Mouse (Mus musculus) midbrain, embryonic 16.5 days (tissue): Measurements from ENCODE around the gene Aph1b. TPM values are rescaled to one million over a fixed set of nuclear protein-coding genes. Genes with fewer than 3 reads are reported as not detected.
"Not testable (repeated sequence)": the region's sequence is repeated elsewhere in the genome, so short reads cannot be mapped to it uniquely, and the experiment has no call there.

ENCODE experiments used
- ATAC-seq: fragments of 200-750 bp; cut with Nextera tagmentation; 2 replicates; pipeline ENCODE4 v1.8.0; 2017; ENCODE audit warnings: moderate TSS enrichment
- H3K27ac ChIP-seq: fragments of 300-500 bp; sonication (generic); 2 replicates; pipeline ENCODE4 v1.5.1; 2014; ENCODE audit warnings: mild to moderate bottlenecking, low read length, mixed read lengths
- H3K27me3 ChIP-seq: fragments of 300-500 bp; sonication (generic); 2 replicates; pipeline ENCODE4 v1.6.1; 2014; ENCODE audit warnings: low read depth, low read length, mixed read lengths; ENCODE audit not compliant: control insufficient read depth, insufficient read depth
- H3K36me3 ChIP-seq: fragments of 300-500 bp; sonication (generic); 2 replicates; pipeline ENCODE4 v1.6.1; 2014; ENCODE audit warnings: mild to moderate bottlenecking, low read length, moderate library complexity, mixed read lengths; ENCODE audit not compliant: control insufficient read depth, insufficient read depth
- H3K4me1 ChIP-seq: fragments of 300-500 bp; sonication (generic); 2 replicates; pipeline ENCODE4 v1.6.1; 2014; ENCODE audit warnings: mild to moderate bottlenecking, low read length, mixed read lengths; ENCODE audit not compliant: control insufficient read depth, insufficient read depth
- H3K4me2 ChIP-seq: fragments of 300-500 bp; sonication (generic); 2 replicates; pipeline ENCODE4 v1.6.1; 2014; ENCODE audit warnings: mild to moderate bottlenecking, low read length, mixed read lengths
- H3K4me3 ChIP-seq: fragments of 300-500 bp; sonication (generic); 2 replicates; pipeline ENCODE4 v1.5.1; 2014; ENCODE audit warnings: low read depth, mild to moderate bottlenecking, low read length, moderate library complexity, mixed read lengths
- H3K9ac ChIP-seq: fragments of 300-500 bp; sonication (generic); 2 replicates; pipeline ENCODE4 v1.6.1; 2014; ENCODE audit warnings: low read depth, low read length, mixed read lengths
- H3K9me3 ChIP-seq: fragments of 300-500 bp; sonication (generic); replicated peaks from 2 replicates; pipeline ENCODE4 v1.6.1; 2014; ENCODE audit warnings: mild to moderate bottlenecking, low read length, mixed read lengths; ENCODE audit not compliant: control insufficient read depth, poor library complexity, severe bottlenecking
- WGBS: fragments of 180-500 bp; shearing (Covaris S2); extraction: QIAGEN DNeasy Blood & Tissue Kit; methylation state at CpG from one replicate; pipeline ENCODE4 v1.1.7; 2014; 5-methylcytosine and 5-hydroxymethylcytosine counted together
- polyA plus RNA-seq: library from polyadenylated mRNA; unstranded; fragments of >200 nt; fragmentation: Nextera tagmentation; extraction: Ambion mirVana; gene quantifications from 2 replicates; pipeline ENCODE4 v1.2.1, GENCODE M21; 2015

Aph1b gene
- polyA plus RNA-seq, 1 experiment from 2014 or later: 21.5 TPM

- H3K4me1 ChIP-seq: no peaks in the 10 kb centered on the region
- H3K27ac ChIP-seq: no peak overlapping the region
- no peak overlapping the region for H3K4me3 ChIP-seq
- no peak overlapping the region for H3K4me2 ChIP-seq
- no peaks in the 10 kb centered on the region for H3K36me3 ChIP-seq
- ATAC-seq: no peak
- no peak overlapping the region for H3K9ac ChIP-seq
- H3K9me3 ChIP-seq: no peaks in the 10 kb centered on the region
- H3K27me3 ChIP-seq: no peaks in the 10 kb centered on the region
- WGBS: 7% methylated on average over 2 of the region's 2 CpGs
These were observed 18.1 kb upstream of the Aph1b start for GRCm38 (mm10) chr9:66813392-66813791.

- ATAC-seq, H3K27ac ChIP-seq, H3K36me3 ChIP-seq, H3K4me1 ChIP-seq, H3K9me3 ChIP-seq, H3K27me3 ChIP-seq: not testable (repeated sequence)
- 2% methylated on average over 29 of the region's 37 CpGs for WGBS
- H3K9ac ChIP-seq: 0 out of 2 replicates have a peak overlapping the region, but pooled peaks have one; percentile 53
- H3K4me2 ChIP-seq: peak overlapping the region; percentile 59
- H3K4me3 ChIP-seq: peak overlapping the region; percentile 34
These were observed 10.7 kb upstream of the Aph1b start for GRCm38 (mm10) chr9:66805951-66806350.

- H3K4me3 ChIP-seq: no peak overlapping the region
- H3K27me3 ChIP-seq: no peaks in the 10 kb centered on the region; the same call in 1 of the 2 replicates
- ATAC-seq: no peak
- H3K4me2 ChIP-seq: no peak overlapping the region
- H3K27ac ChIP-seq: no peak overlapping the region
- no peaks in the 10 kb centered on the region for H3K36me3 ChIP-seq
- WGBS: 63% methylated on average over 12 of the region's 12 CpGs
- H3K9ac ChIP-seq: no peak overlapping the region
- no peaks in the 10 kb centered on the region; the same call in 1 of the 2 replicates for H3K4me1 ChIP-seq
- H3K9me3 ChIP-seq: no peaks in the 10 kb centered on the region
These were observed 6.7 kb upstream of the Aph1b start for GRCm38 (mm10) chr9:66801947-66802346.

- H3K27me3 ChIP-seq: no peaks in the 10 kb centered on the region
- peak within 1 kb of the TSS; percentile 75 for H3K4me2 ChIP-seq
- peaks cover 11% of the 10 kb centered on the region for H3K4me1 ChIP-seq
- H3K9ac ChIP-seq: peak within 1 kb of the TSS; percentile 90
- no peaks in the 10 kb centered on the region for H3K36me3 ChIP-seq
- H3K27ac ChIP-seq: peak within 1 kb of the TSS; percentile 89; the same call in 1 of the 2 replicates
- peak within 1 kb of the TSS; percentile 83 for H3K4me3 ChIP-seq
- H3K9me3 ChIP-seq: no peaks in the 10 kb centered on the region
- WGBS: 79% methylated on average over 5 of the region's 5 CpGs
- ATAC-seq: no peak
These were observed 1.4 kb upstream of the Aph1b start, which contains the start of gene Gm10647 for GRCm38 (mm10) chr9:66796739-66797138. Gene Gm10647, plus strand, starts transcription at chr9:66797039.

GRCm38 (mm10) chr9:66794629-66795463 lies 444 bp downstream of the Aph1b start:
- peak overlapping the region; percentile 90 for H3K9ac ChIP-seq
- H3K4me3 ChIP-seq: peak overlapping the region; percentile 83
- peak; percentile 78 for ATAC-seq
- no peaks in the 10 kb centered on the region for H3K27me3 ChIP-seq
- WGBS: 1% methylated on average over 43 of the region's 43 CpGs
- H3K4me2 ChIP-seq: peak overlapping the region; percentile 75
- H3K27ac ChIP-seq: peak overlapping the region; percentile 89
- H3K36me3 ChIP-seq: no peaks in the 10 kb centered on the region
- peaks cover 11% of the 10 kb centered on the region for H3K4me1 ChIP-seq
- no peaks in the 10 kb centered on the region for H3K9me3 ChIP-seq

GRCm38 (mm10) chr9:66787821-66788220 lies 7.5 kb downstream of the Aph1b start:
- Histone ChIP-seq H3K4me1 (no peaks in the 10 kb centered on the region; the same call in 1 of the 2 replicates), H3K9ac (no peak overlapping the region), H3K9me3 (no peaks in the 10 kb centered on the region), H3K4me3 (no peak overlapping the region), H3K27me3 (no peaks in the 10 kb centered on the region), H3K36me3 (0 out of 2 replicates have a peak, but pooled peaks cover 3% of the 10 kb centered on the region), H3K4me2 (no peak overlapping the region), H3K27ac (no peak overlapping the region)
- 7% methylated on average over 2 of the region's 2 CpGs for WGBS
- ATAC-seq: no peak

GRCm38 (mm10) chr9:66784552-66784951 lies 10.7 kb downstream of the Aph1b start:
- not testable (repeated sequence) for H3K9ac ChIP-seq, H3K9me3 ChIP-seq, H3K4me2 ChIP-seq, ATAC-seq, H3K36me3 ChIP-seq, H3K27me3 ChIP-seq, H3K27ac ChIP-seq, H3K4me1 ChIP-seq, H3K4me3 ChIP-seq
- no CpG with 5 or more reads among the region's 3 CpGs for WGBS

- H3K36me3 ChIP-seq: no peaks in the 10 kb centered on the region
- no peak overlapping the region for H3K27ac ChIP-seq
- ATAC-seq: no peak
- no peaks in the 10 kb centered on the region for H3K27me3 ChIP-seq
- H3K9ac ChIP-seq: no peak overlapping the region
- H3K4me1 ChIP-seq: no peaks in the 10 kb centered on the region
- no peak overlapping the region for H3K4me2 ChIP-seq
- no peaks in the 10 kb centered on the region for H3K9me3 ChIP-seq
- H3K4me3 ChIP-seq: no peak overlapping the region
These were observed 24.6 kb downstream of the Aph1b start for GRCm38 (mm10) chr9:66770701-66771100.

GRCm38 (mm10) chr9:66769275-66769674 lies 26.0 kb downstream of the Aph1b start:
- 88% methylated on average over 3 of the region's 3 CpGs for WGBS
- Histone ChIP-seq H3K9ac (no peak overlapping the region), H3K27me3 (no peaks in the 10 kb centered on the region), H3K4me2 (no peak overlapping the region), H3K9me3 (no peaks in the 10 kb centered on the region), H3K27ac (no peak overlapping the region), H3K4me3 (no peak overlapping the region), H3K4me1 (no peaks in the 10 kb centered on the region), H3K36me3 (no peaks in the 10 kb centered on the region)
- ATAC-seq: no peak
